Mouse (Mus musculus): ENCODE data around the gene Hc. TPM values are rescaled to one million over a fixed set of nuclear protein-coding genes. Genes with fewer than 3 reads are reported as not detected.

Hc gene
- polyA plus RNA-seq, 1 experiment = not detected

DNA sequence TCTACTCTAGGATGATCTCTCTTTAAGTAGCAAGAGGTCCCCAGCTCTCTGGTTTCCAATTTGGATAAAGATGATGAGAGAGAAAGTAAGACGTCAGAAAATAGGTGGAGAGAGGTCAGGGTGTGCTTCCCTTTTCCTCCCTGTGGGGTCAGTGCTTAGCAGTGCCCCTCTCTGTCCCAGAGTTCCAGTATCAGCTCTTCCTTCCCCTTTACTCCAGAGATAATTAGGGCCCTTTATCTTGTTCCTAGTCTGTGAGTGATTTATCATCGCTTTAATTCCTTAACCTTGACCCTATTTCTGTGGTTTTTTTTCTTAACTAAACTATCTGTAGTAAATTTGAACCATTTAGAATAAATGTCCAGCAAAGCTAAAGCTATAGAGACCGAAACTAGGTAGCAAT is 43.6 kb upstream of the Hc start:
- Histone ChIP-seq H3K27ac (ENCODE audit: insufficient read depth, low read length) (no peak overlapping the region), H3K4me1 (ENCODE audit: control insufficient read depth, insufficient read depth, insufficient read length) (no peaks in the 10 kb centered on the region; the same call in 1 of the 2 replicates), H3K4me3 (ENCODE audit: extremely low read depth, insufficient read depth, insufficient read length) (no peak overlapping the region), H3K27me3 (ENCODE audit: control insufficient read depth, insufficient read depth, low read length) (no peaks in the 10 kb centered on the region), H3K36me3 (ENCODE audit: control insufficient read depth, insufficient read depth, low read length) (no peaks in the 10 kb centered on the region)
- TF ChIP-seq POLR2A (IDR thresholded peaks at IDR 0.05; ENCODE audit: low read depth, low read length) = no peak
- DNase-seq (ENCODE audit: low read depth in 1 of 2, low spot score in 2 of 2) = no peak
- WGBS = 67% methylated on average over 3 of the region's 3 CpGs

DNA sequence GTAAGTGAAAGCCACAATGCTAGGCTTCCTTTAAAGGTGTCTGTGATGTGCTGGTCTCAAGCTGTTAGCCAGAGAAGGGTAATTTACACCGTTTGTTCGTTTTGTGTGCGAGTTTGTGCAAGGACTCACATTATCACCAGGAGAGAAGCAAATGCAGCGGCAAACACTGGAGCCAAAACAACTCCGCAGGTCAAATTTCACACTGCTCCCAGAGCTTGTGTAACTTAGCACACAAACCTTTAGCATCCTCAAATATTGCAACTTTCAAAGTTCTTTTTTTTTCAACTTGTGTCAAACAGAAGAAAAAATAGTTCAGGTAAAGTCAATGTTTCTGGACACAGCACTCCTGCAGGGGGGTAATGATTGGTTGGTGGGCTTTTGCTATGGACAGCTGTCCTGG is 42.3 kb upstream of the Hc start:
- no peak for DNase-seq (ENCODE audit: low read depth in 1 of 2, low spot score in 2 of 2)
- Histone ChIP-seq H3K36me3 (ENCODE audit: control insufficient read depth, insufficient read depth, low read length) (no peaks in the 10 kb centered on the region), H3K27ac (ENCODE audit: insufficient read depth, low read length) (no peak overlapping the region), H3K4me3 (ENCODE audit: extremely low read depth, insufficient read depth, insufficient read length) (no peak overlapping the region), H3K4me1 (ENCODE audit: control insufficient read depth, insufficient read depth, insufficient read length) (no peaks in the 10 kb centered on the region), H3K27me3 (ENCODE audit: control insufficient read depth, insufficient read depth, low read length) (no peaks in the 10 kb centered on the region)
- WGBS = 93% methylated on average over 5 of the region's 5 CpGs
- TF ChIP-seq POLR2A (IDR thresholded peaks at IDR 0.05; ENCODE audit: low read depth, low read length) (no peak), CTCF (IDR thresholded peaks at IDR 0.05; ENCODE audit: extremely low read depth, insufficient read depth, insufficient read length, insufficient replicate concordance) (no peak)

- no peak overlapping the region for H3K27ac ChIP-seq (ENCODE audit: insufficient read depth, low read length)
- no peaks in the 10 kb centered on the region for H3K36me3 ChIP-seq (ENCODE audit: control insufficient read depth, insufficient read depth, low read length)
- DNase-seq (ENCODE audit: low read depth in 1 of 2, low spot score in 2 of 2) = no peak
- no peaks in the 10 kb centered on the region for H3K4me1 ChIP-seq (ENCODE audit: control insufficient read depth, insufficient read depth, insufficient read length)
- no peaks in the 10 kb centered on the region for H3K27me3 ChIP-seq (ENCODE audit: control insufficient read depth, insufficient read depth, low read length)
- TF ChIP-seq POLR2A (IDR thresholded peaks at IDR 0.05; ENCODE audit: low read depth, low read length) (no peak), CTCF (IDR thresholded peaks at IDR 0.05; ENCODE audit: extremely low read depth, insufficient read depth, insufficient read length, insufficient replicate concordance) (no peak)
- no peak overlapping the region for H3K4me3 ChIP-seq (ENCODE audit: extremely low read depth, insufficient read depth, insufficient read length)
Observed at GRCm38 (mm10) chr2:35102777-35103176, 41.5 kb upstream of the Hc start.

DNA sequence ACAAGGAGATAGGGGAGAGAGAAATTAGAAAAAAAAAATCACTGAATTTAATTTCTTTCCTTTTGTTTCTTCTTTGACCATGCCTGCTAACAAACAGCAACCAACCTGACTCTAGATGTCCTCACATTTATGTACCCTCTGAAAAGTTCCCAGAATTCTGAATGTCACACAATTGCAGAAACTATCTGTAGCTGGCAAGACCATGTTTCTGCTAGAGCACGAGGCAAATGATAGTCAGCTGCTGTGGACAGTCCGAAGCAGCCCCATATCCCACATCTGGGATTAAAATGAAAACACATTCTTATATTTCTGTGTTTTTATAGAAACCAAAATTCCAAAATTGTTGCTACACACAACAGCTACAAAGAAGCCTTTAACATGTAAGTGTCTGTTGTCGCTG is 40.2 kb upstream of the Hc start, which contains the start of gene AI182371:
Gene AI182371 (minus strand): TSS at position 101 of the 400 bp plus-strand sequence.
- 93% methylated on average over 3 of the region's 3 CpGs for WGBS
- no peak for DNase-seq (ENCODE audit: low read depth in 1 of 2, low spot score in 2 of 2)
- no peak within 1 kb of the TSS for H3K4me3 ChIP-seq (ENCODE audit: extremely low read depth, insufficient read depth, insufficient read length)
- no peaks in the 10 kb centered on the region for H3K36me3 ChIP-seq (ENCODE audit: control insufficient read depth, insufficient read depth, low read length)
- TF ChIP-seq CTCF (IDR thresholded peaks at IDR 0.05; ENCODE audit: extremely low read depth, insufficient read depth, insufficient read length, insufficient replicate concordance) = no peak
- no peak for TF ChIP-seq POLR2A (IDR thresholded peaks at IDR 0.05; ENCODE audit: low read depth, low read length)
- H3K27ac ChIP-seq (ENCODE audit: insufficient read depth, low read length) = no peak within 1 kb of the TSS
- no peaks in the 10 kb centered on the region for H3K4me1 ChIP-seq (ENCODE audit: control insufficient read depth, insufficient read depth, insufficient read length)
- no peaks in the 10 kb centered on the region for H3K27me3 ChIP-seq (ENCODE audit: control insufficient read depth, insufficient read depth, low read length)

DNA sequence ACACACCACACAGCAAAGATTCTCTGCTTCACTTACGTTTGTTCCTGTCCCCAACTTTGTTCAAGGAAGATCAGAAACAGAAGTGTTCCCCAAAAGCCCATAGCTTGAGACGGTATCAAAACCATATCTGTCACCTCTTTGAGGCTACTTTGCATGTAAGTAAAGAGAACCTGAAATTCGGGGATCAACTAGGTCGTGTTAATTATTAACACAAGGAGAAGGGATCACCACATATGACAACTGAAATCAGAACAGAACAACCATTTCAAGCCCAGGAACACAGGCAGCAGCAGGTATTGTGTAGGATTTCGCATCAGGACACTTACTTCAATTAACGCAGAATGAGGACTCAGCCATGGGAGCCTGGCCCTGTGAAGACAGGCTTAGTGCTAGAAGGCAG is 39.3 kb upstream of the Hc start:
- H3K27ac ChIP-seq (ENCODE audit: insufficient read depth, low read length) = no peak overlapping the region
- H3K4me3 ChIP-seq (ENCODE audit: extremely low read depth, insufficient read depth, insufficient read length) = no peak overlapping the region
- no peak for DNase-seq (ENCODE audit: low read depth in 1 of 2, low spot score in 2 of 2)
- WGBS = 89% methylated on average over 6 of the region's 6 CpGs
- no peaks in the 10 kb centered on the region for H3K36me3 ChIP-seq (ENCODE audit: control insufficient read depth, insufficient read depth, low read length)
- H3K27me3 ChIP-seq (ENCODE audit: control insufficient read depth, insufficient read depth, low read length) = no peaks in the 10 kb centered on the region
- H3K4me1 ChIP-seq (ENCODE audit: control insufficient read depth, insufficient read depth, insufficient read length) = no peaks in the 10 kb centered on the region
- TF ChIP-seq CTCF (IDR thresholded peaks at IDR 0.05; ENCODE audit: extremely low read depth, insufficient read depth, insufficient read length, insufficient replicate concordance) = no peak
- no peak for TF ChIP-seq POLR2A (IDR thresholded peaks at IDR 0.05; ENCODE audit: low read depth, low read length)

DNA sequence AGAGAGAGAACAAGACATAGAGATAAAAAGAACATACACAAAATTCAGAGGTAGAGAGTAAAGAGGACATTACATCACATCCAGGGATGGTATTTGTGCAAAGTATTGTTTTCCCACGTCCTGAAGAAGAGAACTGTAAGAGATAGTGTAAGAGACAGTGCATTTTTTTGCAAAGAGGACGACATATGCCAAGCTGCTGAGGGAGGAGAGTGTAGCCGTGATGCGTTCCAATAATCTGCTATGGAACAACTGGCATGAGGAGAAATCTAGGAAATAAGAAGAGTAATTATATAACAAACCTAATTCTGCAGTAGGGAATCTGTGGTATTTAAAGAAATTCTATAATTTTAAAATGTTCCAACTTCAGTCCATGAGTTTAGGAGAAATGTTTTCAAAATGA is 26.2 kb upstream of the Hc start:
- no peak for DNase-seq (ENCODE audit: low read depth in 1 of 2, low spot score in 2 of 2)
- Histone ChIP-seq H3K36me3 (ENCODE audit: control insufficient read depth, insufficient read depth, low read length) (no peaks in the 10 kb centered on the region), H3K4me1 (ENCODE audit: control insufficient read depth, insufficient read depth, insufficient read length) (no peaks in the 10 kb centered on the region), H3K4me3 (ENCODE audit: extremely low read depth, insufficient read depth, insufficient read length) (no peak overlapping the region), H3K27me3 (ENCODE audit: control insufficient read depth, insufficient read depth, low read length) (no peaks in the 10 kb centered on the region), H3K27ac (ENCODE audit: insufficient read depth, low read length) (no peak overlapping the region)
- TF ChIP-seq CTCF (IDR thresholded peaks at IDR 0.05; ENCODE audit: extremely low read depth, insufficient read depth, insufficient read length, insufficient replicate concordance) = no peak
- no peak for TF ChIP-seq POLR2A (IDR thresholded peaks at IDR 0.05; ENCODE audit: low read depth, low read length)
- WGBS = 79% methylated on average over 4 of the region's 4 CpGs

DNA sequence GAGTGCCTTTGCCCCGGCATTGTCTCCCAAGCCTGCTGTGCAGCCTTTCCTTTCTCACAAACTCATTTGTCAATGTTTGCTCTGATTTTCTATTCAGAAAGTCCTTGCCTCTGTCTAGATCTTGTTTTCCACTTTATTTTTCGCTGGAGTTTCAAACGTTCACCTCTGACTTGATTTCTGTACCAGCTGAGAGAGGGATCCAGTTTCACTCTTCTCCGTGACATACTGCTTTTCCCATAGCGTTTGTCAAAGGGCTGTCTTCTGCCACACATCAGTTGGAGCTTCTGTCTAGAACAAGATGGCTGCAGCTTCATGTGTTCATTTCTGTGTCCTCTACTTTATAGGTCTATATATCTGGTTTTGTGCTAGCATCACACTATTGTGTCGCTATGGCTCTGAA is 17.9 kb upstream of the Hc start:
- Histone ChIP-seq H3K36me3 (ENCODE audit: control insufficient read depth, insufficient read depth, low read length) (no peaks in the 10 kb centered on the region), H3K27me3 (ENCODE audit: control insufficient read depth, insufficient read depth, low read length) (no peaks in the 10 kb centered on the region), H3K4me3 (ENCODE audit: extremely low read depth, insufficient read depth, insufficient read length) (no peak overlapping the region), H3K27ac (ENCODE audit: insufficient read depth, low read length) (no peak overlapping the region), H3K4me1 (ENCODE audit: control insufficient read depth, insufficient read depth, insufficient read length) (no peaks in the 10 kb centered on the region)
- 81% methylated on average over 6 of the region's 6 CpGs for WGBS
- no peak for DNase-seq (ENCODE audit: low read depth in 1 of 2, low spot score in 2 of 2)
- TF ChIP-seq POLR2A (IDR thresholded peaks at IDR 0.05; ENCODE audit: low read depth, low read length) (no peak), CTCF (IDR thresholded peaks at IDR 0.05; ENCODE audit: extremely low read depth, insufficient read depth, insufficient read length, insufficient replicate concordance) (no peak)
